Mouse (Mus musculus) hindbrain, embryonic 15.5 days (tissue): Measurements from ENCODE around the gene Serp1. TPM values are rescaled to one million over a fixed set of nuclear protein-coding genes. Genes with fewer than 3 reads are reported as not detected.

ENCODE experiments used
- ATAC-seq: fragments of 200-750 bp; cut with Nextera tagmentation; 2 replicates; pipeline ENCODE4 v1.8.0; 2017; ENCODE audit warnings: low read depth, moderate number of reproducible peaks, moderate TSS enrichment; ENCODE audit not compliant: low FRiP score
- H3K27ac ChIP-seq: fragments of 300-500 bp; sonication (generic); replicated peaks from 2 replicates; pipeline ENCODE4 v1.5.1; 2015; ENCODE audit warnings: mild to moderate bottlenecking, inconsistent platforms
- H3K27me3 ChIP-seq: fragments of 300-500 bp; sonication (generic); 2 replicates; pipeline ENCODE4 v1.6.1; 2015; ENCODE audit warnings: control low read depth, inconsistent platforms
- H3K36me3 ChIP-seq: fragments of 300-500 bp; sonication (generic); 2 replicates; pipeline ENCODE4 v1.6.1; 2015; ENCODE audit warnings: control low read depth, inconsistent platforms
- H3K4me1 ChIP-seq: fragments of 300-500 bp; sonication (generic); replicated peaks from 2 replicates; pipeline ENCODE4 v1.6.1; 2015; ENCODE audit warnings: control low read depth, inconsistent platforms
- H3K4me2 ChIP-seq: fragments of 300-500 bp; sonication (generic); 2 replicates; pipeline ENCODE4 v1.6.1; 2015; ENCODE audit warnings: moderate library complexity, mild to moderate bottlenecking, inconsistent platforms
- H3K4me3 ChIP-seq: fragments of 300-500 bp; sonication (generic); 2 replicates; pipeline ENCODE4 v1.5.1; 2015; ENCODE audit warnings: mild to moderate bottlenecking, inconsistent platforms
- H3K9ac ChIP-seq: fragments of 300-500 bp; sonication (generic); 2 replicates; pipeline ENCODE4 v1.6.1; 2015; ENCODE audit warnings: inconsistent platforms
- H3K9me3 ChIP-seq: fragments of 300-500 bp; sonication (generic); 2 replicates; pipeline ENCODE4 v1.6.1; 2016; ENCODE audit warnings: control low read depth, inconsistent platforms
- WGBS: fragments of 180-500 bp; shearing (Covaris S2); methylation state at CpG from one replicate; pipeline ENCODE4 v1.1.7; 2015; 5-methylcytosine and 5-hydroxymethylcytosine counted together
- polyA plus RNA-seq: library from polyadenylated mRNA; unstranded; fragments of >200 nt; fragmentation: Nextera tagmentation; extraction: Ambion mirVana; gene quantifications from 2 replicates; pipeline ENCODE4 v1.2.1, GENCODE M21; 2015

Serp1 gene
- polyA plus RNA-seq, 1 experiment from 2014 or later = 59.0 TPM

DNA sequence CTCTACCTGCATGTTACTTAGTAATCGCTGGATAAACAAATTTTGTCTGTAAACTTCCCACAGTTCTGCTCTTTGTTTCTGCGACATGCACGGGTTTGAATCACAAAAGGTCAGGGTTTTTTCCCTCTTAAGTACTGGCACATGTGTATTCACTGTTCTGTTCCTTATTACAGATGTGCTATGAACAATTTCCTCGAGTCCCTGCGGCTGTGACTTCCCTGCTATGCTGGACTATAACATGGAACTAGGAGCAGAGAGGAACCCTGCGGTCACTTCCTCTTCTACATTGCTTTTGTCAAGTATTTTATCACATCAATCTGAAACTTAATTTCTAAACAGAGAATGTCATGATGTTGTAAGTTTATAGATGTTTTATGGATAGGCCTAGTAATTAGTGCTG lies 5.4 kb downstream of the Serp1 start:
- Histone ChIP-seq H3K9ac (no peak overlapping the region), H3K4me2 (no peak overlapping the region), H3K9me3 (no peaks in the 10 kb centered on the region), H3K27ac (no peak overlapping the region), H3K4me1 (peaks cover 15% of the 10 kb centered on the region), H3K27me3 (no peaks in the 10 kb centered on the region), H3K4me3 (no peak overlapping the region), H3K36me3 (peaks cover 22% of the 10 kb centered on the region)
- 91% methylated on average over 6 of the region's 6 CpGs for WGBS
- no peak for ATAC-seq

GRCm38 (mm10) chr3:58519536-58519935 lies 6.2 kb downstream of the Serp1 start:
- 73% methylated on average over 3 of the region's 3 CpGs for WGBS
- no peak for ATAC-seq
- H3K4me3 ChIP-seq = no peak overlapping the region
- H3K27me3 ChIP-seq = no peaks in the 10 kb centered on the region
- peaks cover 22% of the 10 kb centered on the region for H3K36me3 ChIP-seq
- H3K9me3 ChIP-seq = no peaks in the 10 kb centered on the region
- H3K9ac ChIP-seq = no peak overlapping the region
- H3K4me2 ChIP-seq = no peak overlapping the region
- peaks cover 12% of the 10 kb centered on the region for H3K4me1 ChIP-seq
- no peak overlapping the region for H3K27ac ChIP-seq

DNA sequence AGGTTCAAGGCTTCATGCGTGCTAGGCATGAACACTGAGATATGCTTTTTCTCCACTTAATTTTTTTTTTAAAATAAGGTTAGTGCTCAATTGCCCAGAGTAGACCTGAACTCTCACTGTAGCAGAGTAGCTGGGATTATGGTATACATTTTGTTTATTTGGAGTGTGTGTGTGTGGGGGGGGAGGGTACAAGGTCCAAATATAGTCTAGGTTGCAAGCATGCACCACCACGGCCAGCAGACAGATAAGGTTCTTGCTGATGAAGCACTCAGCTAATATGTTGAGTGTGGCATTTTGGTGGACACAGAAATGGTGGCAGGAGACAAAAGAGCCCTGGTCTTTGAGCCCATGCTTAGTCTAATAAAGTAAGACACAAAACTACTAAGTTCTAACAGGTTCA lies 6.7 kb downstream of the Serp1 start:
- peaks cover 6% of the 10 kb centered on the region for H3K4me1 ChIP-seq
- no peak overlapping the region for H3K4me2 ChIP-seq
- WGBS = 89% methylated on average over 2 of the region's 2 CpGs
- ATAC-seq = no peak
- H3K27me3 ChIP-seq = no peaks in the 10 kb centered on the region
- H3K9ac ChIP-seq = no peak overlapping the region
- no peaks in the 10 kb centered on the region for H3K9me3 ChIP-seq
- H3K27ac ChIP-seq = no peak overlapping the region
- H3K36me3 ChIP-seq = peaks cover 22% of the 10 kb centered on the region
- H3K4me3 ChIP-seq = no peak overlapping the region

- ATAC-seq = no peak
- Histone ChIP-seq H3K27me3 (no peaks in the 10 kb centered on the region), H3K4me3 (no peak overlapping the region), H3K9me3 (no peaks in the 10 kb centered on the region), H3K27ac (no peak overlapping the region), H3K9ac (no peak overlapping the region), H3K4me1 (no peaks in the 10 kb centered on the region), H3K36me3 (peaks cover 14% of the 10 kb centered on the region), H3K4me2 (no peak overlapping the region)
- WGBS = 84% methylated on average over 5 of the region's 5 CpGs
These were observed 7.9 kb downstream of the Serp1 start for GRCm38 (mm10) chr3:58517800-58518199.

- Histone ChIP-seq H3K27me3 (no peaks in the 10 kb centered on the region), H3K4me1 (no peaks in the 10 kb centered on the region), H3K27ac (no peak overlapping the region), H3K4me2 (no peak overlapping the region), H3K4me3 (no peak overlapping the region), H3K9ac (no peak overlapping the region), H3K36me3 (peaks cover 8% of the 10 kb centered on the region), H3K9me3 (no peaks in the 10 kb centered on the region)
- no peak for ATAC-seq
- WGBS = 77% methylated on average over 5 of the region's 5 CpGs
These were observed 8.4 kb downstream of the Serp1 start for GRCm38 (mm10) chr3:58517258-58517657.

GRCm38 (mm10) chr3:58516602-58516976 lies 9.1 kb downstream of the Serp1 start:
- 80% methylated on average over 7 of the region's 7 CpGs for WGBS

DNA sequence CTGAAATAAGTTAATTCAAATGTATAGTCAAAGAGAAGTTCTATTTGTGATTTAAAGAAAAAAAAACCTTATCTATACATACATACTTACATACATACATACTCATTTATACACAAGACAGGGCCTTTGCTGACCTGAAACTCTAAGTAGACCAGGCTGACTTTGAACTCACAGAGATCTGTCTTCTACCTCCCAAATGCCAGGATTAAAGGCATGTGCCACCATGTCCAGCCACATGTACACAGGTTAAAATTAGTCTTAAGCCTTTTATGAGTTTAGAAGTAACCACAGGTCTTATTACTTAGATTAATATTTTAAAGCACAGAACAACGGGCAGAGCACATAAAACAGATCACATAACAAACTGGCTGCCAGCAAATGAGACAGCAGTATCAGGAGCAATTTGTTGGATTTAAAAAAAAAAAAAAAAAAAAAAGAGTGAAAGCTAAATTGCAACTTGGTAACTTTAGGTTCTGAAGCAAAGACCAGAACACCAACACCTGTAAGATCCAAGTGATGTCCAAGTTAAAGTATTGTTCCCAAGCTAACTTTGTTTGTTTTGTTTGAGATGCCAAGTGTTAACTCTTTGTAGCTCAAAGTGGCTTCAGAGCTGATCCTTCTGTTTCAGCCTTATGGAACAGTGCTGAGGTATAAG lies 9.6 kb downstream of the Serp1 start:
- no peaks in the 10 kb centered on the region for H3K4me1 ChIP-seq
- no peak overlapping the region for H3K4me2 ChIP-seq
- 81% methylated on average over 1 of the region's 1 CpGs for WGBS
- ATAC-seq = no peak
- 0 out of 2 replicates have a peak, but pooled peaks cover under 1% of the 10 kb centered on the region for H3K36me3 ChIP-seq
- H3K4me3 ChIP-seq = no peak overlapping the region
- H3K9ac ChIP-seq = no peak overlapping the region
- no peak overlapping the region for H3K27ac ChIP-seq
- no peaks in the 10 kb centered on the region for H3K27me3 ChIP-seq
- no peaks in the 10 kb centered on the region for H3K9me3 ChIP-seq

More at GRCm38 (mm10) chr3:58516602-58516976, 9.1 kb downstream of the Serp1 start:
- no peak for ATAC-seq
- no peaks in the 10 kb centered on the region for H3K27me3 ChIP-seq
- H3K27ac ChIP-seq = no peak overlapping the region
- no peaks in the 10 kb centered on the region for H3K4me1 ChIP-seq
- no peak overlapping the region for H3K9ac ChIP-seq
- H3K36me3 ChIP-seq = peaks cover 6% of the 10 kb centered on the region
- H3K4me2 ChIP-seq = no peak overlapping the region
- H3K9me3 ChIP-seq = no peaks in the 10 kb centered on the region
- H3K4me3 ChIP-seq = no peak overlapping the region

- WGBS = 91% methylated on average over 4 of the region's 4 CpGs
- no peaks in the 10 kb centered on the region for H3K36me3 ChIP-seq
- H3K9ac ChIP-seq = no peak overlapping the region
- H3K27me3 ChIP-seq = no peaks in the 10 kb centered on the region
- no peak for ATAC-seq
- H3K27ac ChIP-seq = no peak overlapping the region
- no peaks in the 10 kb centered on the region for H3K4me1 ChIP-seq
- no peak overlapping the region for H3K4me2 ChIP-seq
- H3K4me3 ChIP-seq = no peak overlapping the region
- H3K9me3 ChIP-seq = no peaks in the 10 kb centered on the region
These were observed 12.2 kb downstream of the Serp1 start for GRCm38 (mm10) chr3:58513483-58513882.

GRCm38 (mm10) chr3:58512740-58513139 lies 13.0 kb downstream of the Serp1 start:
- Histone ChIP-seq H3K4me2 (no peak overlapping the region), H3K36me3 (no peaks in the 10 kb centered on the region), H3K4me1 (no peaks in the 10 kb centered on the region), H3K27ac (no peak overlapping the region), H3K4me3 (no peak overlapping the region), H3K9me3 (no peaks in the 10 kb centered on the region), H3K27me3 (no peaks in the 10 kb centered on the region), H3K9ac (no peak overlapping the region)
- WGBS = 85% methylated on average over 3 of the region's 3 CpGs
- no peak for ATAC-seq

DNA sequence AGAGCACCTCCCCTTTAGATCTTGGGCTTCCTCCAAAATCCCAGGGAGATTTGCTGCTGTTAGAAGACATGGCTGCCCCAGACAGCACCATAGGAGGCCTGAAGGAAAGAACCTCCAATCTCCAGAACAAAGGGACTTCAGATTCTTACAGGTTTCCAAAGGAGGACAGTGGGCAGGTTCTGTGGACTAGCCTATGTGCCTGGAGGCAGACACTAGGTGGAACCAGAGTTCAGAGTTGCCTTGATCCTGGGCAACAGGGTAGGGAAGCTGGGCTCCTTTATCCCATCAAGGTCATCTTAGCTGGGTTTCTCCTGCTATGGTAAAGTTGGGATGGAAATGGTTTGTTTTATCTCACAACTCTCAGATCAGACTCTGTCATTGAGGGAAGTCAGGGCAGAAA lies 14.1 kb downstream of the Serp1 start:
- Histone ChIP-seq H3K36me3 (no peaks in the 10 kb centered on the region), H3K4me2 (no peak overlapping the region), H3K9me3 (no peaks in the 10 kb centered on the region), H3K27me3 (no peaks in the 10 kb centered on the region), H3K27ac (no peak overlapping the region), H3K4me3 (no peak overlapping the region), H3K9ac (no peak overlapping the region), H3K4me1 (no peaks in the 10 kb centered on the region)
- no peak for ATAC-seq

DNA sequence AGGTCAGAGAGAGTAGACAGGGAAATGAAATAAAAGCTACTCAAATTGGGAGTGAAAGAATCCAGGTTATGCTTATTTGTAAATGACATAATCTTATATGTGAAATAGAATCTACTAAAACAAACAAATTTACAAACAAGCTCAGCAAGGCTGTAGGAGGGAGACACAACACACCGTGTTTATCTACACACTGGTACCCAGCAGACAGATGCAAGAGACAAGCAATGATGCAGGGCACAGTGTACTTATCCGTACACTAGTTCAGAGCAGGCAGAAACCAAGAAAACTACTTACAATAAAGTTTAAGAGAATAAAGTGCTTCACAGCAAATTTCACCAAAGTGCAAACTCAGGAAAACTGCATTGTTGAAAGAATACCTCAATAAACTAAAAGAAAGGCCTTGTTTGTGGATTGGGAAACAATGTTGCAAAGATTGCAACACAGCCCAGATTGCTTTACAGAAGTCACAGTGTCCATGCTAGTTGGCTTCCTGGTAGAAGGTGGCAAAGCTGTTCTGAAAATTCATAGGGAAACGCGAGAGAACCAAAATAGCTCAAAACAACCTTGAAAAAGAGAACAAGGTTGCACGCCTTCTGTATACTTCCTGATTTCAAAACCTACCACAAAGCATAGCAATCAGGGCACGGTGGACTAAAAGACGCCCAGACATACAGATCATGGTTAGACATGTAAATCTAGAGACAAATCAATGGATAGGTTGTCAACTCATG lies 17.5 kb downstream of the Serp1 start:
- no peaks in the 10 kb centered on the region for H3K36me3 ChIP-seq
- H3K4me2 ChIP-seq = no peak overlapping the region
- ATAC-seq = no peak
- 86% methylated on average over 7 of the region's 7 CpGs for WGBS
- no peak overlapping the region for H3K27ac ChIP-seq
- no peaks in the 10 kb centered on the region for H3K9me3 ChIP-seq
- no peaks in the 10 kb centered on the region for H3K4me1 ChIP-seq
- no peaks in the 10 kb centered on the region for H3K27me3 ChIP-seq
- H3K4me3 ChIP-seq = no peak overlapping the region
- no peak overlapping the region for H3K9ac ChIP-seq

DNA sequence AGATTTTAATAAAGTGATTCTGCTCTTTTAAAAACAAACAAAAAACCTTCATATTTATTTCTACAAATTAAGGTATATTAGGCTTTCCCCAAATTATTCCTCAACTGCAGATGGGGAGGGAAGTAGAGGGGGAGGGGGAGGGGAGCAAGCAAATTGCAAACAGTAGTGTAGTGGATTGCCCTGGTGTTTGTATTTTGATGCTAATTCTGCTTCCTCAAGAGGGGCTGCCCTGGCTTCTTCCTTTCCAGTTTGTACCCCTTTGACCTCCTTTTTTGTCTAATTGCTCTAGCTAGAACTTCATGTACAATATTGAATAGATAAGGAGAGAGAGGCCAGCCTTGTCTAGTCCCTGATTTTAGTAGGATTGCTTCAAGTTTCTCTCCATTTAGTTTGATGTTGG lies 21.0 kb downstream of the Serp1 start:
- Histone ChIP-seq H3K4me3 (no peak overlapping the region), H3K36me3 (no peaks in the 10 kb centered on the region), H3K27ac (no peak overlapping the region), H3K9ac (no peak overlapping the region), H3K27me3 (no peaks in the 10 kb centered on the region), H3K4me2 (no peak overlapping the region), H3K9me3 (no peaks in the 10 kb centered on the region), H3K4me1 (no peaks in the 10 kb centered on the region)
- ATAC-seq = no peak
